Mouse (Mus musculus) spleen, adult 12 weeks (tissue): ENCODE measurements around the gene Taf1a.

Experiments
- DNase-seq: peaks from one replicate; pipeline ENCODE4 v3.0.0; 2022; ENCODE audit warnings: low spot score

Taf1a gene

GRCm38 (mm10) chr1:183414081-183414727 is 25.4 kb downstream of the Taf1a start:
- no peak for DNase-seq

DNA sequence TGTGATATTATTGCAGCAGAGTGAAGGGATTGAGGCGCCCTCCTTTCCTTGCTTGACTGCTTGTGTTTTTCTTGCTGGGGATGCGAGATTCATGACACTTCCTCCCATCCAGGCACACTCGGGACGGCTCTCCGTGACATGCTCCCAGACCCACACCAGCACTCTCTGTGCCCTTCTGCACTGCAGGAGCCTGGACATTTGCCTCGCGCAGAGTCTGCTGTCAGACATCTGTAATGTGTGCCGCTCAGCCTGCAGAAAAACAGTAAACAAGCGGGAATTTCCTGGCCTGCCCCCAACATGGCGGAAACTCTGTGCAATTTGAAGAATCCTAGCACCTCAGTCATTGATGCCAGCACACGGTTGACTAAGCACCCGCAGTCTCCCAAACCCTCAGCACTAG is 29.1 kb downstream of the Taf1a start, which contains the start of gene Hhipl2:
TSS of gene Hhipl2 (plus strand) at position 343 of the 400 bp plus-strand sequence.
- DNase-seq, result no peak

DNA sequence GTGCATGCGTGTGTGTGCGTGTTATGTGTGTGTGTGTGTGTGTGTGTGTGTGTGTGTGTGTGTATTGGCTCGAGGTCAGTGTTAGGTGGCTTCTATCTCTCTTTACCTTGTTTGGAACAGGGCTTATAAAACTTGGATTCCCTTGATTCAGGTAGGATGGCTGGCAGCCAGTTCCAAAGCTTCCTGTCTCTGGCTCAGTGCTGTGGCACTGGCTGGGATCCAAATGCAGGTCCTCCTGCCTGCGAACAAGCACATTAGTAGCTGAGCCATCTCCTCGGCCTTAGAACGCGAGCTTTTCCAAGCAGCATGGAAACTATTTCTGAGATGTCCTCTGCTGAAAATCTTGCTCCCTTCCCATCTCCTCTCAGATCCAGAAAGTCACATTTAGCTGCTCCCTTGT is 31.0 kb downstream of the Taf1a start:
- DNase-seq, result no peak

- no peak for DNase-seq
Observed at GRCm38 (mm10) chr1:183420296-183420695, 31.5 kb downstream of the Taf1a start.

DNA sequence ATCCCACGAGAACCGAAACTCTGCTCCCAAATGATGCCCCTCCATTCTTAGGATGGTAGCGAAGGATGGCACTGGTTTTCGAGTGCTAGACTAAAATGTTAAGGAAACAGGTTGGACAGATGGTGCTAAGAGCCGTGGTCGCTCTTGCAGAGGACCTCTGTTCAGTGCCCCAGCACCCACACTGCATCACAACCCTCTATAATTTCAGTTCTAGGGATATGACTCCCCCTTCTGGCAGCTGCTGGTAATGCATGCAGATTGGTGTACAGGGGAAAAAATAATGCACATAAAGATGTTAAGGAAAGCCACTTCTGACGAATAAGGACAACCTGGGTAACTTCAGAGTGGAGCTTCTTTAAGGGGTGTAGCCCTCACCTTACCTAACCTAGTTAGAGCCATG is 35.3 kb downstream of the Taf1a start:
- DNase-seq, result no peak

DNA sequence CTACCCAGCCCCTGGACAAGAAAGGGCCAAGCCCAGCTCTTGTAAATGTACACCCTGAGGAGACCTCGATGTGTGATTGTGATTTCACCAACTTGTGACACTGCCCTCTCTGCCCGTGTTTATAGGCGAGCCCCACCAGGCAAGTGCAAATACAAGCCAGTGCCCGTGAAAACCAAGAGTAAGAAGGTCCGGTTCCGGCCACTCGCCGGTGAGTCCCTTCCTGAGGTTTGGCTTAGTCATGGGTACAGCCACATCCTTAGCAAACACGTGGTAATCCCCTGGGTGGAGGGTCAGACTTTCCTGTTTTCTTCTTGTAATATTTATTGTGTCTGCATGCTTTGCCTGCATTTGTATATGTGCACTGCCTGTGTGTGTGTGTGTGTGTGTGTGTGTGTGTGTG is 46.1 kb downstream of the Taf1a start:
- no peak for DNase-seq

DNA sequence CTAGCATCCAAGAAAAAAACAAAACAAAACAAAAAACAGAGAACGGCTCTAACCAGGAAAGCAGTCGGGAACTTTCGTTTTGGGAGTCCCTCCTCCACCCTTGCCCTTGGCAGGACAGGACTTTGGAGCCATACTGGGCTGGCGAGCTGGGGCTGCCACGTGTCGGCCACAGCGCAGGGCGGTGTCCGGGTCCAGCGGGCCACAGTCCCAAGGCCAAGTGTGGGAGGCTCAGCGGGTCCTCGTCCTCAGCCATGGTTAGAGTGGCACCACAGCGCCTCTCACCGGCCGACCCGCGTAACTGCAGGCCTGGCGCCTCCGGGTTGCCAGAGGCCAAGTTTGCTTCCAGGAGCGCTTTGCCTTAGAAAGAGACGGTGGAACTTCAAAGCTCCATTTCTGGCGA is 50.3 kb downstream of the Taf1a start:
- peak; percentile 21 for DNase-seq

DNA sequence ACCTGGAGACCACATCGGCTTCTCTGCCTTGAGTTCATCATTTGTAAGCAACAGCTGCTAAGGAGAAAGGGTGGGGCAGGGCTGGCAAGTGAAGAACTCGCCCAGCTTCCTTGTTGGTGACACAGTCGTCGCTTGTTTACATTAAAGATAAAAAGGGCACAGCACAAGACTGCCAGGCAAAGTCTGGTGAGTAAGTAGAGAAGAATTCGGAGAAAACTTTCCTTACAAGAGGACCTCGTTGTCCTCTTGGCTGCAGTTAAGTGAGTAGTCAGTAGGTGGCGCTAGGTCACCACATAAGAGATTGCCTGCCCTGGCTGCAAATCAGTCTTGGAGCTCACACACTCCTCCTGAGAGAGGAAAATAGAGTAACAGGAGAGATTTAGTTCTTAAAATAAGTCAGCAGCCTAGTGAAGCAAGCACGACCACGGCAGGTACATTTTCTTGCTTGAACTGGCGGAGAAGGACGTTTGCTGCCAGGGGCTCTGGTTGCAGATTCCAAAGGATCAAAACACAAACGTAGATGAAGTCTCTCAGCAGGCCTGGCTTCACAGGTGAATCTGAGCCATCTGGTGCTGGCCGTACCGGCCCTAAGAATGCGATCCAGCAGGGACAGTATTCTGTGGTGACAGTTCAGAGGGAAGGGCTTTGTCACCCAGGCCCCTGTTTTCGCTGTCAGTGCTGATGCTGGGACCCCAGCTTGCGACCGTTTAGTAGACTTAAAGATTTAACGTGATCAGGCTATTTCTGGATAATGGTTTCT is 53.4 kb downstream of the Taf1a start:
- peak; percentile 40 for DNase-seq

- no peak for DNase-seq
Observed at GRCm38 (mm10) chr1:183453066-183453465, 64.3 kb downstream of the Taf1a start.
